Mouse (Mus musculus) left cerebral cortex, adult 11 months (tissue): ENCODE data around the gene Pkig.
"Not testable (repeated sequence)": the region's sequence is repeated elsewhere in the genome, so short reads cannot be mapped to it uniquely, and the experiment has no call there.

ENCODE experiments used
- DNase-seq: peaks from one replicate; pipeline ENCODE4 v3.0.0; 2022; ENCODE audit warnings: low spot score

Pkig gene

GRCm38 (mm10) chr2:163657975-163658886 lies at the start of gene Pkig:
Gene Pkig (plus strand): TSS chr2:163658386.
- peak; percentile 61 for DNase-seq

GRCm38 (mm10) chr2:163609281-163609975 lies 48.8 kb upstream of the Pkig start:
- no peak for DNase-seq

- no peak for DNase-seq
Observed at GRCm38 (mm10) chr2:163611176-163611575, 47.0 kb upstream of the Pkig start.

- no peak for DNase-seq
Observed at GRCm38 (mm10) chr2:163613206-163613605, 45.0 kb upstream of the Pkig start.

GRCm38 (mm10) chr2:163613990-163614389 lies 44.2 kb upstream of the Pkig start:
- no peak for DNase-seq

GRCm38 (mm10) chr2:163615401-163615800 lies 42.8 kb upstream of the Pkig start:
- DNase-seq, result no peak

- DNase-seq, result no peak
Observed at GRCm38 (mm10) chr2:163615906-163616651, 42.1 kb upstream of the Pkig start.

- DNase-seq, result no peak
Observed at GRCm38 (mm10) chr2:163616652-163617227, 41.4 kb upstream of the Pkig start.

- DNase-seq, result no peak
Observed at GRCm38 (mm10) chr2:163617232-163617863, 40.8 kb upstream of the Pkig start.

GRCm38 (mm10) chr2:163617874-163618273 lies 40.3 kb upstream of the Pkig start:
- no peak for DNase-seq

GRCm38 (mm10) chr2:163620451-163620850 lies 37.7 kb upstream of the Pkig start:
- no peak for DNase-seq

GRCm38 (mm10) chr2:163621401-163621800 lies 36.8 kb upstream of the Pkig start:
- DNase-seq, result not testable (repeated sequence)

GRCm38 (mm10) chr2:163631223-163631622 lies 27.0 kb upstream of the Pkig start:
- no peak for DNase-seq

- no peak for DNase-seq
Observed at GRCm38 (mm10) chr2:163631715-163632114, 26.5 kb upstream of the Pkig start.

GRCm38 (mm10) chr2:163634211-163634610 lies 24.0 kb upstream of the Pkig start:
- DNase-seq, result no peak

GRCm38 (mm10) chr2:163636057-163636456 lies 22.1 kb upstream of the Pkig start:
- DNase-seq, result no peak

GRCm38 (mm10) chr2:163637655-163638266 lies 20.4 kb upstream of the Pkig start:
- no peak for DNase-seq

GRCm38 (mm10) chr2:163640493-163640892 lies 17.7 kb upstream of the Pkig start:
- DNase-seq, result no peak

GRCm38 (mm10) chr2:163641681-163642080 lies 16.5 kb upstream of the Pkig start:
- DNase-seq, result no peak

GRCm38 (mm10) chr2:163642685-163643575 lies 15.3 kb upstream of the Pkig start:
- no peak for DNase-seq
